Mouse (Mus musculus) cerebellum, adult (tissue): ENCODE results near the gene Spem2.
A peak's percentile ranks its signal among the peaks of the same experiment; 100 is the strongest.
"Not testable (repeated sequence)": the region's sequence is repeated elsewhere in the genome, so short reads cannot be mapped to it uniquely, and the experiment has no call there.

Experiments
- ATAC-seq: cut with Nextera tagmentation; 2 replicates; pipeline ENCODE4 v1.9.2; 2017; ENCODE audit warnings: mild to moderate bottlenecking, moderate library complexity, mixed read lengths; ENCODE audit not compliant: insufficient number of reproducible peaks, low FRiP score, low TSS enrichment

Gene Spem2

DNA sequence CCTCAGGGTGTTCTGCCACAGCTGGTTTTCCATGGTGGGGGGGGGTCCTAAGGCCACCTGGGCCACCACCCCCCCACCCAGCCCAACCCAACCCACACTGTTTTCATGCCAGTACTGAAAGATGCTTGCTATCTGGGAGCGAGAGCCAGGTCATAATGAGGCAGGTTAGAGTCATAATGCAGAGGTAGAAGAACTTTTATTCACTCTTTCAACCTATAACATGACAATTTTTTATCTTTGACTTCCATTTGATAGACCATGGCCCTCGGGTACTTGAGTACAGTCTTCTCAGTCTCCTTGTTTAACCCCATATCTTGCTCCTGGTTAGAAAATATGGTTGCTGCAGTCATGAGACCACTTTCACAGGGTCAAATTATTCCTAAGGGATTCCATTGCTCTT is at the start of gene Spem2:
Spem2 (minus strand) TSS at position 101 of the 400 bp plus-strand sequence.
- ATAC-seq, result no peak

DNA sequence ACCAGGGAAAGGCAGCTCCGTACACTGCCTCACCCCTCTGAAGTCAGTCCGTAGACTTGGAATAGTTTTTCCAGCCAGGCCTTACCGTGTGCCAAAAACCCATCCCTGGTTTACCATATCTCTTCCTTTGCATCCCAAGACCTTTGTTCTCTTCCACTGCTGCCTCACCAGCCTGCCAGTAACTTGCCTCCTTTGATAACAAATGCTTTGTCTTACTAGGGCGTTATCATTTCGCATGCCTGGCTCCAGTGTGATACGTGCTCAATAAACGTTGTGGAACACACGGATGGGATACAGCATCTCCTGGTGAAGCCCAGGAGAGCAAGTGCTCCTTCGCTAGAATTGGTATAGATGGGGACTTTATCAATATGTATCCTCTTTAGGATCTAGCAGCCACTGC is 49.1 kb upstream of the Spem2 start:
- no peak for ATAC-seq

DNA sequence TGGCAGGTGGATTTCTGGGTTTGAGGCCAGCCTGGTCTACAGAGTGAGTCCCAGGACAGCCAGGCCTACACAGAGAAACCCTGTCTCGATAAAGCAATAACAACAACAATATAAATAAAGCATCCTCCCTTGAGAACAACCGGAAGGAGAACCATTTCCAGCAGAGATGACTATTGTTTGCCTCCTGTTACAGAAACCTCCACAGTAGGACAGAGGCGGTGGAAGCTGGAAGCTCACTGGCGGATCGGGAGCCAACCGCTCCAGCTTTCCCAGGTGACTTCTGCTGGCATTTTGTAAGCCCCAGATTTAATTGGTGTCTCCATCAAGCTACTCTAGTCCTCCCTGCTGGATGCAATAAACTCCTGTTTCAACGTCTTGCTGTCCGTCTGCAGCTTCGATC is 47.3 kb upstream of the Spem2 start:
- no peak for ATAC-seq

DNA sequence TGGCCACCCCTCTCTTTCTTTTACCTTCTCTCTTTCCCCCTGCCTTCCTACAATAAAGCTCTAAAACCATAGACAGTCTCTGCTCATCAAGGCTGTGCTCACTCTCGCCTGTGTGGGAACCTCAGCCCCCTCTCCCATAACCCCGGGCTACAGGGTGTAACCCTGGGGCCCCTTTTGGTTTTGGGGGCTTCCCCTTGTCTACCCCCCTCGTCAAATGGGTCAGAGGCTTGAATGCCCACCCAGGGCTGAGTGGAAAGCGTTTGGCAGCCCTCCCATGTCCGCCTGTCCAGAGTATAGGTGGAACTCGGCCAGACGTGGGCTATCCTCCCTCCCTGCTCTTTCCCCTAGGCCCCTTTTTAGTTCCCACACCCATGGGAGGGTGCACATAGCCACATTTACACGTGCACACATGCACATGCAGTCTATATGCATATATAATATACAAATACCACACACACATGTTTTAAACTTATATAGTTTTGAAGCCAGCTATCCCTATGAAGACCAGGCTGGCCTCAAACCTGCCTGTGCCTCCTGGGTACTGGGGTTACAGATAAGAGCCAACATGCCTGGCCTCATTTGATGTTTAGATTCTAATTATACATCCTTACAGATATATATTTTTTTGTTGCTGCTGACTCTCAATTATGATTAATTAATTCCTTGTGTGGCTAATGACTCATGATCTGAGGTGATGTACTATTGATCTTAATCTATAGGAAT is 46.0 kb upstream of the Spem2 start:
- no peak for ATAC-seq

DNA sequence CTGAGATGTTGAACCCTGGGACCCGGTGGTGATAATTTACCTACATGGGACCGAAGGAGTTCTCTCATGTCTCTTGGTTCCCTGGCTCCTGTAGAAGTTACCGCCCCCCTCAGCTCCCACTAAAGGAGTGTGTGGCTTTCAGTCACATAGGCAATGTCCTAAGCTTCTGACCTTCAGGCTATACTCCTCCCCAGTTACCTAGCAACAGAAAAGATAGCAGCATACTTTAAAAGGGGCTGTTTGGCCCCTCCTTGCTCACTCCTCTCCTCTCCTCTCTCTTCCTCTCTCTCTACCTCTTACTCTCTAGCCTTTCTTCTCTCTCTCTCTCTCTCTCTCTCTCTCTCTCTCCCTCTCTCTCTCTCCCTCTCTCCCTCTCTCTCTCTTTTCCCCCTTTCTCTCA is 45.5 kb upstream of the Spem2 start:
- ATAC-seq, result not testable (repeated sequence)

DNA sequence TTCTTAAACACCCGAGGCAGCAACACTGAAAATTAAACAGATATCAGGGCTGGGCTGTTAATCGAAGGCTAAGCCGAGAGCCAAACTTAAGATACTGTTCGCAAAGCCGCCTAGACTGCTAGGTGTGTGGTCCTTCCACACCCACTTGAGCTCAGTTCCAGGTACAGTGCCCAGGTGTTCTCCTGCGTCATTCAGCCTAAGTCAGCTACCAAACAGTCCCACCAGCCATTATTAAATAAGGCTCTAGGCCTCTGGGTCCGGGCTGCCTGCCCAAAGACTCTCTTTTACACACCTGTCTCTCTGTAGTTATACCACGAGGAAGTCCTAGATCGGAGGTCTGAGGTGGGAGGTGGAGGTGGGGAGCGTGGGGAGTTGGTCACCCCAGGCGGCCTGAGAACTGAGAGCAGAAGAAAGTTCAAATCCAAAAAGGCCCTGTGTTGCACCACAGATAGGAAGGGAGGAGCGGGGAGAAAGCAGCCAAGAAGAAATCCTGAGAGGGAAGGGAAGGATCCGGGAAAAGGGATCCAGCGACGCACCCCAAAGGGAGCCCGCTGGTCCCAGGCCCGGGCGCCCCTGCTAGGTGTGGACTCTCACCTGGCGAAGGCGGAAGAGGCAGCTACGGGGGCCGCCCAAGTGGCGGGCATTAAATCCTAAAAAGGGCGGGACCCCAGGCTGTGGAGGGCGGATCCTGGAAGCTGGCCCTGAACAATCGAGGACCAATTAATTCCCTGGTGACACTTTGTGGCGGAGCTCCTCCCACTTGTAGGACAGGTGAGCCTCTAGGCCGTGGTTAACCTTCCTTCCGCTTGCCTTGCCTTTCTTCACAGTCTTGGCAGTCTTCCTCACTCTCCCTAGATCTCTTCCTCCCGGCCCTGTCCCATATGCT is 40.1 kb upstream of the Spem2 start, which contains the start of gene Tnk1:
Tnk1 (minus strand) TSS at position 618 of the 886 bp plus-strand sequence.
- no peak for ATAC-seq

DNA sequence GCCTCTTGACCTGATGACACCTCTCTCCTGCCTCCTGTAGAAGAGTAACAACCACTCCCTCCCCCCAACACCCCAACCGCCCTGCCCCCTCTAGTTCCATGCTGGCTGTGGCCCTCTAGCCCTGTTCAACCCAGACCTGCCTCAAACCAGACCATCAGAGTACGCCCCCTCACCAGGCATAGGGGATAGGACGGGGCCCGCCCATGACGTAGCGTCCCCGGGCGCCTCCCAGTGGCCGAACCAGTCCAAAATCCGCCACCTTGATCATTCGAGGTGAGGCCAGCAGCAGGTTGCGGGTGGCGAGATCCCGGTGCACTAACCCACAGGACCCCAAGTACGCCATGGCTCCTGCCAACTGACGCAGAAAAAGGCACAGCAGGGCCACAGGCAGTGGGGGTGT is 37.1 kb upstream of the Spem2 start:
- ATAC-seq, result no peak

DNA sequence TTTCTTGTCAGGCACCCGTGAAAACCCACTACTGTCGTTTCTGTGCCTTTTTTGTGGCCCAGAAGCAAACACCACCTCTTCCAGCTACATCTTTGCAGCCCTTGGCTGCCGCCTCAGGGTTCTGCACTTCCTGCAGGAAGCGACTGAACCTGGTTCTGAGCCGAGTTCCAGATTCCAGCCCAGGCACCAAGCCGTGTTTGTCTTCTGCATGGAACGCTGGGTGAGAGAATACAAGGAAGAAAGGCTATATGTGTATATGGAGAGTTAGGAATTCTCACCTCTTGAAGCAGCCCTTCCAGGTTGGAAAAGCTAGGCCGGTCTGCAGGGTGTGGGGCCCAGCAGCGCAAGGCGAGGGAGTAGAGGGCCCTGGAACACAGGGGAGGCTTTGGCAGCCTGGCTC is 36.4 kb upstream of the Spem2 start:
- ATAC-seq, result no peak

DNA sequence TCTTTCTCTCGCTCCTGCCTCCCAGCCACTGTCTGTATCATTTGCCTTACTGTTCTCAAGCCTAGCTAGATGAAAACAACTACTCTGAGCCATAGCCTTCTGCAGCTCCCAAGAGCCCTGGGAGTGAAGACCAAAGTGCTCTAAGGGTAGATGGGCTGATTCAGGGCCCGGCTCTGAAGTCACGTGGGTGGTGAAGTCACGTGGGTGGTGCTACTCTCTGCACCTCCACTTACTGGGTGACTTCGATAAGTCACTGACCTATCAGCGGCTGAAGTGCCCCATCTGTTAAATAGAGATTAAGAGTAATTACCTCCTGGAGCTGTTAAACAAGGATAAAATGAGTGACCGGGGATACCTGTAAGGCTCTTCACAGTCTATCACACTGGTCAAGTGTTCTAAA is 35.7 kb upstream of the Spem2 start:
- ATAC-seq, result no peak

DNA sequence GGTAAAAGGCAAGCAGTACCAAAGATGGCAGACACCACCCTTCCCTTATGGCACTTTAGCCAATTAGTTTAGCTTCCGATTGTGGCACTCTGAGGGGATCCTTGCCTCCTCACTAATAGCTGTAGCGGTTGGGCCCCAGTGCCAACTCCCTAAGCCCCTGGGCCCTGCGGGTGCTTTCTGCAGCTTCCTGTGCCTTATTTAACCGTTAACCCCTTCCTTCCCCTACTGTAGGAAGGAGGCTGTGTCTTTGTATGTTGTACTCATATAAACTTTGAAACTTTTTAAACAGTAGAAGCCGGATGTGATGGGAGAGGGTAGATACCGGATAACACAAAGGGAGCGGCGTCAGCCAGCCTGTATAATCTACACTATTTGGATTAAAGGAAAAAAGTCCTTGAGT is 32.5 kb upstream of the Spem2 start:
- ATAC-seq, result no peak

DNA sequence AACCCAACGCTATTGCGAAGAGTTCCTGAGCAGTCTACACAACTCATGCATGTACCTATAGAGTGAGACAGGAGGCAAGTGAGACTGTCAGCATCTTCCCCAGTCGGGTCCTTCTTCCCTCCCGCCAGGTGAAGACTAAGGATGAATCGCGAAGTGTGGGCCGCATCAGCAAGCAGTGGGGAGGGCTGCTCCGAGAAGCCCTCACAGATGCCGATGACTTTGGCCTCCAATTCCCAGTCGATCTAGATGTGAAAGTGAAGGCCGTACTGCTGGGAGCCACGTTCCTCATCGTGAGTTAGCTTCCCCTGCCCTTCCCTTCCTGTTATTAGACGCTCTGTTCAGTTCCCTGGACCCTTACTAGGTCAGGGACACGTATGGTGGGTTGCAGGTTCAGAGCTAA is 31.6 kb upstream of the Spem2 start:
- ATAC-seq, result no peak

DNA sequence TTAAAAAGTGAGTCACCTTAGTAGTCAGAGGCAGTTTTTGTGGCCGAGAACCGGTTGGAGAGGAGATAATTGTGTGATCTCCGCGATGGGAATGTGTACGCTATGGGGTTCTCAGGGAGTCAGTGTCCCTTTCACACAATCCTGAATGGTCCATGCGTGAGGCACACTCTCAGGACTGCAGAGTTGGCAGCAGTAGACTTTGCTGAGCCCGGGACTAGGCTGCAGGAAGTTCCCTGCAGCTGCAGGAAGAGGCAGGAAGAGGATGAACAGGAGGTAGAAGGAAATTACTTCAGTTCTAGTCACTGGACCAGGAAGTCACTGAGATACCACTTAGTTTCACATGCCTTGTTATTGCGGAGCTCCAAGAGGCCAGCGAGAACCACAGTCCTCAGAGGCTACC is 30.9 kb upstream of the Spem2 start:
- no peak for ATAC-seq

DNA sequence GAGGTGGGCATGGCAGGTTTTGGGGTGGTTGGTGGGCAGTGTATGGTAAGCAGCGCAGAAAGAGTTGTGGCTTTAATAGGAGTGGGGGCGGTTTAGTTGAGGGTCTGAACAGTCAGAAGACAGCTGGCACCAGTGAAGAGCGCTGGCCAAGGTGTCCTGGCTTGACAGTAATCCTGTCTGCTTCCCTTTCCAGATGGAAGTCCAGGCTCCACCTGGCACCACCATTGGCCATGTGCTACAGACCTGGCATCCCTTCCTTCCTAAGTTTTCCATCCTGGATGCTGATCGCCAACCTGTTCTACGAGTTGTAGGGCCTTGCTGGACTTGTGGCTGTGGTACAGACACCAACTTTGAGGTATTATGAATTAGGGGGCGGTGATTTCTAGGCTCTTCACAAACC is 29.8 kb upstream of the Spem2 start:
- no peak for ATAC-seq

DNA sequence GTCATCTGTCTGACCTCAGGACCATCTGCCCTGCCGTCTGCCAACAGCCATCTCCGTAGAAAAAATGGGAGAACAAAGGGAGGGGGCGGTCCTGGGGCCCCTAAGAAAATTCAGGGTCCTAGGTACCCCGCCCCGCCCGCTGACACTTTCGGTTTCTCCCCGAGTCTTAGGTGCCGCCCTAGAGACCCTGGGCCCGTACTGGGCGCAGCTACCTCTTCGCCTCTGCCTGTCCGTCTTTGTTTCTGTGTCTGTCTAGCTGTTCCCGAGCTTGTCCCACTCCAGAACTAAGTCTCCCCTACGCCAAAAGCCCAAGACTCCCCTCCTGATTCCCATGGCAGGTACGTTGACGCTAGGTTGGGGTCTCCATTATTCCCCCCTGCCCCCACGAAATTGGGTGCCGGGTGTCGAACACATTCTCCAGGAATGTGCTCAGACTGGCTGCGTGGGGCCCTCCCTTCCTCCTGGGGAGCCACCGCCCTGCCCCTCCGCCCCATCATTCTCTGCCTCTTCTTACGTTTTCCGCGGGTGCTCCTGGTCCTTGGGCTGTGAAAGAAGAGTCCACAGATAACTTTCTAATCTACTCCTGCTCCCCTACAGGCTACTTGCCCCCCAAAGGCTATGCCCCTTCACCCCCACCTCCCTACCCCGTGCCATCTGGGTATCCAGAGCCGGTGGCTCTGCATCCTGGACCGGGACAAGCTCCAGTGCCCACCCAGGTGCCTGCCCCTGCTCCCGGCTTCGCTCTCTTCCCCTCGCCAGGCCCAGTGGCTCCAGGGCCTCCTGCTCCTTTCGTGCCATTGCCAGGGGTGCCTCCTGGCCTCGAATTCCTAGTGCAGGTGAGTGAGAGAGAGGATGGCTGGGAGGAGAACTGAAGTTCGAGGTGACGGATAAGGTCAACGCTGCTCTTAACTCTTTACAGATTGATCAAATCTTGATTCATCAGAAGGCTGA is 28.7 kb upstream of the Spem2 start:
- no peak for ATAC-seq

DNA sequence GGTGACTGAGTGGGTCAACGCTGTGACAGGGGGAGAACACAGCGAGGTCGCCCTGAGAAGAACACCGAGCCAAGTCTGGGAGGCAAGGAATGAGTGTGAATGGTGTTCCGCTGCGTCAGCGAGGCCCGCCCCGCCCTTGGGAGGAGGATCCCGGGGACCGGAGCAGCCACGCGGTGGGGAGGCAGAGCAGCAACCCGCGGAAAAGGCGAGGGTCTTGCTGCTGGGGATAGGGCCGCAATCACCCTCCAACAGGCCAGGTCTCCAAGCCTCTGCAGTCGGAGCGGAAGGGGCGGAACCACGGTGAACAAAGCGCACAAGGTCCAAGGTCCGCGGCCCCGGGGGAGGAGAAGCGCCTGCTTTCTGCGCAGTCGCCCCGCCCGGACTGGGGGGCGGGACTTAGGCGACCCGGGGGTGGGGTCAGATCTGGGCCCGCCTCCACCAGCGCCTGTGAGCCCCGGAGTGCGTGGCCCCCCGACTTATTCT is 28.0 kb upstream of the Spem2 start, which contains the start of gene Plscr3:
Plscr3 (plus strand) TSS at position 179 of the 483 bp plus-strand sequence.
- ATAC-seq, result peak; percentile 78

DNA sequence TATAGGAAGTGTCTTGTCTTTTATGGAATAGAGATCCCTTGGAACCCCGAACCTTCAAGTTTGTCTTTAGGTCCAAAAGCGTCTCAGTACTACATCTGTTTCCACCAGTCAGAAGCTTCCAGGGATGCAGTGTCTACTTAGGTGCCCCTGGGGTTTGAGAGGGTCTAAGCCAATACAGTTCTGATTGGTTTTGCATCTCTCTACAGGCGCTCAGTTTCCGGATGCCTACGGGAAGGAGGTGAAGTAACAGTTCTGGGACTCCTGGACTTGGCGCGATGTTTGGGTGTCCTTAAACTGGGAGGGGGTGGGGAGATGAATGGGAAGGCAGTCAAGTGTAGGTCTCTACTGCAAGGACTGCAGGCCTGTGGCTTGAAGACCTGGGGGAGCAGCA is 20.4 kb upstream of the Spem2 start:
- ATAC-seq, result no peak

DNA sequence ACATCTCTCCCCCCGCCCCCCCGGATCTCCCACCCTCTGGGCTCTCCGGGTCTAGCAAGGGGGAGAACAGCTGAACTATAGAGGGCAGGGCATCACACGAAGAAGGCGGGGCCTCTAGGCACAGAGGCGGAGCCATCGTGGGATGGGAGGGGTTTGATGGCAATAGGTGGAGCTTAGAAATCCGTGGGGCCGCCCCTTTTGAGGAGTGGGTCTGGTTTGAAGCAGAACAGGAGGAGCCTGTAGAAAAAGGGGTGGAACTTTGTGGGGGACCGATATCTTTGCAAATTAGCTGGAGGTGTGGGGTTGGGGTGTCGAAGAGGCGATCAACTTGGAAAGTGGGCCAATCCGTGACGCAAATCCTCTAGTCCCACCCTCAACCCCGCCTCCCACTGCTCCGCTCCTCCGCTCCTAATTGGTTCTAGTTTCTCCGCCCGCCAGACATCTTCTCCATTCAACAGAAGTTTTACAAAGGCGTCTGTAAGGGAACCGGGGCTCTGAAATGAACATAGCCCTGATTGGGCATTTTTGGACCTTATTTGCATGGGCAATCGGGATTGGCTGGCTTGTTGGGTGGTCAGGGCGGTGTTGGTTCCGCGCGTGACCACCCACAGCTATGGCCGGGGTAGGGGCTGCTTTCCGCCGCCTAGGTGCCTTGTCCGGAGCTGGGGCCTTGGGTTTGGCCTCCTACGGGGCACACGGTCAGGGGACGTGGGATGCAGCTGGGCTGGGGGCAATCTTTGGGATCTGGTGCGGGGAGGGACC is 19.9 kb upstream of the Spem2 start, which contains the start of gene Tmem256:
Tmem256 (plus strand) TSS at position 563 of the 762 bp plus-strand sequence.
- peak; percentile 92 for ATAC-seq

DNA sequence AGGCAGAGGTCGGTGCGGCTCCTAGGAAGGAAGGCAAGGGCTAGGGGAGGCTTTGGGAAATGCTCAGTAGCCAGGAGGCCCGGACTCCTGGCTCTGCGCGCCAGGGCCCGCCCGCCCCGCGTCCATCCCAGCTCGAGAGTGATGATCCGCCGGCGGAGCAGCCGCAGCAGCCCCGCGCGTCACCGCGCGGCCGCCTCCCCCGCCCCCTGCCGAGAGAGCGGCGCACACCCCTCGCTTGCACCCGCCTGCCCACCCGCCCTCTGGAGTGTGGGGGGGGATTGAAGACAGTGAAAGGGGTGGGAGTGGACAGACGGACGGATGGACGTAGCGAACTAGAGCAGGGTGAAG is 19.3 kb upstream of the Spem2 start, which contains the start of gene Nlgn2:
Nlgn2 (minus strand) TSS at position 181 of the 348 bp plus-strand sequence.
- ATAC-seq, result peak; percentile 28; the same call in 1 of the 2 replicates
